Mouse (Mus musculus): Measurements from ENCODE around the gene Foxj2.

Gene Foxj2

DNA sequence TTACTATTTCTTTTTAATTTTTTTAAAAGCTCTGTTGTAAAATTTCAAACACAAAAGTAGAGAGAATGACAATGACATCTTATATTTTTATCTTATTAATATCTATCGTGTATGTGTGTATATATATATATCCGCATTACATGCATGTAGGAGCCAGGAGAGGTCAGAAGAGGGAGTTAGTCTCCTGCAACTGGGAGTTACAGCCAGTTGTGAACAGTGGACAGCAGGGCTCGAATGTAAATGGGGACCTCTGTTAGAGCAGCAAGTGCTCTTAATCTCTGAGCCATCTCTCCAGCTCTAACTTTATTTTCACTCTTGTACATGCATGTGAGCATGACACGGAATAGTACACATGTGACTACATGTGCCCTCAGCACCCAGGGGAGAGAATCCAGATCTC is 7.0 kb upstream of the Foxj2 start:
- DNase-seq (ENCODE audit: low spot score in 2 of 2): no peak

DNA sequence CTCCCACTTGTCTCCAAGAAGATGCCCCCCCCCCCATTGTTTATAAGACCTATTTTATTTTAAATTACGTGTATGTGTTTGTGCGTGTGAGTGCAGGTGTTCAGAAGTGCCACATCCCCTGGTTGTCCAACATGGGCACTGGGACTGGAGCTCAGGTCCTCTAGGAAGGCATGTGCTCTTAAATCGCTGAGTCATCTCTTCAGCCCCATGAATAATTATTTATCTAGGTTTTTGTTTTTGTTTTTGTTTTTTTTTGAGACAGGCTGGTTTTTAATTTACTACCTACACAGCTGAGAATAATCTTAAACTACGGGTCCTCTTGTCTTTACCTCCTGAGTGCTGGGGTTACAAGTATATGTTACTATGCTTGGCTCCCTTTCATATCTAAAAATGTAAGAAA is 6.1 kb upstream of the Foxj2 start:
- no peak for DNase-seq (ENCODE audit: low spot score in 2 of 2)

DNA sequence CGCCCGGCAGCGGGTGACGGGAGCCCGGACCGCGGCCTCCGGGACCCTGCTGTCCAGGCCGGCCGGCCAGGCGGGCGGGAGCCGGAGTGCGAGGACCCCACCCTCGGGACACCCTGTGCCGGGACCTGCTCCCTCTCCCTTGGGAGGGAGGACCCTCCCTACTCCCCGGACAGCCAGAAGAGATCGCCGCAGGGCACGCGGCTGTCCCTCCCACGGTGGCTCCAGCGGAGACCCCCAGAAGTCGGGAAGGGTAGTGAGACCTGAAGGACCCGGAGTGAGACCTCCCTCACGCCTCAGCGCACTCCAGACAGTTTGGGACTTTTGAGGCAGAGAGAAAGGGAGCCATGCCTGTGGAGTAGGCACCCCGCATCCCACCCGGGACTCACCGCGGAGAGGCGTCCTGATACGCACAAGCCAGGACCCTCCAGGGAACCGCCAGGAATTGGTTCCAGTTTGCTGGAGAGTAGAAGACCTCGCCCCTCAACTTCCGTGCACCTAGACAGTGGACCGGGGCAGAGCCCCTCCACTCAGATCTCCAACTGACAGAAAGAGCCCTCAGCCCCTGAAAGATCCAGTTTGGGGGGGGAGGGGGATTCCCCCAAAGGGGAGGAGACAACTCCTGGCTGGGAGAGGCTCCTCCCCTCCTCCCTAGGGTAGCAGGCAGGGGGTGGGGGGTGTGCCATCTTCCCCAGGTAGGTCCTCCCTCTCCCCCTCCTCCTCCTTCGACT is 521 bp downstream of the Foxj2 start:
- DNase-seq (ENCODE audit: low spot score in 2 of 2): peak in 1 of 2 experiments; percentile 33

DNA sequence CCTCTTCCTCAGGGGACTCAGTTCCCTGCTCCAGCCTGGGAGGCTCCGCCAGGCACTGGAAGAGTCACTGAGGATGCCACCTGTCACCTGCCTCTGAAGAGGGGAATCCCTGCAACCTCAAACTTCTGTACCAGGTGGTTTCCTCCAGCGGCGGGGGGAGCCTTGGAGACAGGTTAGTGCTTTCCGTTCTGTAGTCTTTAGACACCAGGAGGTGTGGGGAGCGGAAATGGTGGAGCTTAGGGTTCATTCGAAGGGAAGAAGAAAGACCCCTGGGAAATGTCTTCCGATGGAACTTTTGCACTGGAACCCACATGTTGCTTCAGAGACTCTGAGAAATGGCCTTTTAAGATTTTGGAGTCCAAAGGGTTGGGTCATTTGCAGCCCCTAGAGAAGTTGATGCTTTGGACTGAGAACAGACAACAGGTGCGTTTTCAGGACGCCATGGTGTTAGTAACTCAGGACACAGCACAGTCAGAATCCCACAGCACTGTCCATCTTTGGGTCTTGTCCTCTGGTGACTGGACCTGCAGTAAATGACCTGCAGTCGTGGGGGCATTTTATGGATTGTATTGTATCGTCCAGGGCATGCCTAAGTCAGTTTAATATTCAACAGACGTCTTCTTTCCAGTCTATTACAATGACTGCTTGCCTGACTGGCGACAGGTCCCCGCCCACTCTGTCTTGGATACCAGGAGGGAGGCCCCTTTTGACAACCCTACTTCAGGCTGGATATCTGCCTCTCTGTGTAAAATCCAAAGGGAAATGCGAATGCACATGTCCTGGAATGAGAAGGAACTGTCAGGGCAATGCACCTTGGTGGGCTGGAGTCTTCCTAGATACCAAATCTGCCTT is 1.3 kb downstream of the Foxj2 start:
- no peak for DNase-seq (ENCODE audit: low spot score in 2 of 2)

DNA sequence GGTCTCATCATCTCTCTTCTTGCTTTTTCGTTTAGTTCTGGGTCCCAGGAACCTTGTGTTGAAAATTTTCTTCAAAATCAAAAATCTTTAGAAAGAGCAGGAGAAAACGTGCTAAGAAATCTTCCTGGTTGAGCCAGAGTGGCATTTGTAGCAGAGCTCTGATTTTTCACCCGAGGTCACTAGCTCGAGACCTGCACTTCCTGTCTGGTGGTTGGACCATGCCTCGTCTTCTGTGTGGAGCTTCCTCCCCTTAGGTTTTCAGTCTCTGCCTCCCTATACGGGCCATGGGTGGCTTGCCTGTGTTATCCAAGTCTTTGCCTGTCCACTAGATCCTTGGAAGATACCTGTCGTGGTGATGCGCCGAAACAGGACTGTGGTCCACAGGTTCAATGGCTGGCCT is 2.1 kb downstream of the Foxj2 start:
- no peak for DNase-seq (ENCODE audit: low spot score in 2 of 2)

DNA sequence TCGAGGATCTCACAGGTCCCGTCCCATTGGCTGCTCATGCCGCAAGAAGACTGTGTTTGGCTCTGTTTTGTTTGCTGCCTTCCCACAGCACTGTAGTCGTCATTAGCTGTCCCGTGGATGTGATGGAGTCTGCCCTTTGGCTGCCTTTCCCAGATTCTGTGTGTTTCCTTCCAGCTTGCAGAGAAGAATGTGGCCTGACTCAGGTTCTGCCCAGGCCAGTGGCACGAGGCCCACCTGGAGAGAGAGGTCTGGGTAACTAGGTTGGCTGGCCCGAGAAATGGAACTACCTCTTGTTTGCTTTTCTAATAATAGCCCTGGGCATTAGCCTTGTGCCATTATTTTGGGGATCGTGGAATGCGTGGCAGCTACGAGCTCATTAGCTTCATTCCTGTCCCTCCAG is 4.4 kb downstream of the Foxj2 start:
- DNase-seq (ENCODE audit: low spot score in 2 of 2): no peak

DNA sequence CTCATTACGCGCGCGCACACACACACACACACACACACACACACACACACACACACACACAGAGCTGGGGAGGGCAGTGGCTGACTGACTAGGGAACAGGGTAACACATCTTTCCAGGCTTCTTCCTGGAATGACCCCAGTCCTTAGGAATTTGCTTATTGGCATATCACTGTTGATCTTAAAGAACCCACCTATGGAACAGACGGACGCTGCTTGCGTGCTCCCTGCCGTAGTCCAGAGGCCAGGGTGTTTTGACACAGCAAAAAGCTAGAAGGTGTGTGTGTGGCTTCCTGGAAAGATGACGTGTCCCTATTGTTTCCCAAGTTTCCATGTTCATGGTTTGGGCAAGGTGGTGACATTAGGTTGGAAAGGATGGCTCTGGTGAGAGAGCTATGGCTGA is 5.5 kb downstream of the Foxj2 start:
- DNase-seq (ENCODE audit: low spot score in 2 of 2): no peak

DNA sequence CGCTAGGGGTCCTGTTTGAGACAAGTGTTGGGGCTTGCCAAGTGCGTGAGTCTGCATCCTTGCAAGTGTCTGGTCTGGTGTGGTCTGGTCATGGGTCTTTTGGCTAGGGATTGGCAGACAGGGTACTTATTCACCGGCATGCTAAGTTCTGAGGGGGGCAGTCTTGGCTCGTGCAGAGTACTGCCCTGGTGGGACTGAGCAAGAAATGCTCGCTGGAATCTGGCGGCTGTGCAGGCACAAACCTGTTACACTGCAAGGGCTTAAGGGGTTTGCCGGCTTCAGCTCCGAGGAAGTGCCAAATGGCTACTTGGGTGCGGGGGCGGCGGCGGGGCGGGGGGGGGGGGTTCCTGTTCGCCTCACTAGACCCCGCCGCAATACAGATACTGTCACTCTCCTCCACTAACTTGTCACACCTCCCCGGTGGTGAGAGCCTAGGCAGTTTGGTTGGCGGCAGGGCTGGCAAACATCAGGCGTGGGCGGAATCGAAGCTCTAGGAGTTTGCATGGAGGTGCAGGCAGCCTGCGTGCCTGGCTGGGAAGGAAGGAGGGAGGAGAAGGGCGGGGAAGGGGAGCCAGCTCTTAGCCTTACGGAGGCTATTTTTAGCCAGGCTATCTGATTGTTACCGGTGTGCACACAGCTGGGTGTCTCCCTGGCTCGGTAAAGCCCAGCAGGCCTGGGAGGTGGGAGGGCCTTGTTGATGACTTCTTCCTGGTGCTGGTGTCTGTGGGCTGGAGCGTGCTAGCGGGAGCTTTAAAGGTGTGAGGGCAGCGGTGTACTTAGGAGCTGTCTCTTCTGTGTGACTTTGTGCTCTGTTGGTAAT is 6.4 kb downstream of the Foxj2 start:
- DNase-seq (ENCODE audit: low spot score in 2 of 2): peak; percentile 66 to 72

DNA sequence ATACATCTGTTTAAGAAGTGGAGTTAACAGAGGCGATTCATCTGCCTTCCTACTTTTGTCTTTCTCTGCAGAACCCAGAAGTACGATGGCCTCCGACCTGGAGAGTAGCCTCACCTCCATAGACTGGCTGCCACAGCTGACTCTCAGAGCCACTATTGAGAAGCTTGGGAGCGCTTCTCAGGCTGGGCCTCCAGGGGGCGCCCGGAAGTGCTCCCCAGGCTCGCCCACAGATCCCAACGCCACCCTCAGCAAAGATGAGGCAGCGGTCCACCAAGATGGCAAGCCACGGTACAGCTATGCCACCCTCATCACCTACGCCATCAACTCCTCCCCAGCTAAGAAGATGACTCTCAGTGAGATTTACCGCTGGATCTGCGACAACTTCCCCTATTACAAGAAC is 8.4 kb downstream of the Foxj2 start:
- no peak for DNase-seq (ENCODE audit: low spot score in 2 of 2)

DNA sequence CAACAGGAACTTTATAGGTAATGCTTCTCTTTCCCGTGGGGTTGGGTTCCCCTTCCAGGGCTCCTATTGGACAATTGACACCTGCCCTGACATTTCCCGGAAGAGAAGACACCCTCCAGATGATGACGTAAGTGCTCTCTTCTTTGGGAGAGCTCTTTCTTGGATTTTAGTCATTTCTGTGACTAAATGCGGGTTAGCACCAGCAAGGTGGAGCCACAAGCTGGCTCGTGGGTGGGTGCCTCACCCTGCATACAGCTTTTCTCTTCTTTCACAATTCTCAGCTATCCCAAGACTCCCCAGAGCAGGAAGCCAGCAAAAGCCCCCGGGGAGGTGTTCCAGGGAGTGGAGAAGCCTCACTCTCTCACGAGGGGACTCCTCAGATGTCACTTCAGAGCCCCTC is 13.2 kb downstream of the Foxj2 start:
- no peak for DNase-seq (ENCODE audit: low spot score in 2 of 2)

DNA sequence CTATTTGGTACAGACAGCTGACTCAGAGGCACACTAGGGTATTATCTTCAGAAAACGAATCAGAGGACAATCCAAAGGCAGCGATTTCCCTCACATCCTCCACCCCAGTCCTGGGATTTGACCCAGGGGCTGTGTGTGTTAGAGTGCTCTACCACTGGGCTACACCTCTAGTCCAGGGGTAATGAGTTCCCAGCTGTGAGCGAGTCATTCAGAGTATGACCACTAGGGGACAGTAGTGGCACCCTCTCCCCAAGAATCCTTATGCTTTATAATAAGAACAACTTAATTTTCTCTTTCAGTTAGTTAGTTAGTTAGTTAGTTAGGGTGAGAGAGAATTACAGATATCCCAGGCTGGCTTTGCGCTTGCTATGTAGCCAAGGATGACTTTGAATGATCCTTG is 14.7 kb downstream of the Foxj2 start:
- DNase-seq (ENCODE audit: low spot score in 2 of 2): no peak

DNA sequence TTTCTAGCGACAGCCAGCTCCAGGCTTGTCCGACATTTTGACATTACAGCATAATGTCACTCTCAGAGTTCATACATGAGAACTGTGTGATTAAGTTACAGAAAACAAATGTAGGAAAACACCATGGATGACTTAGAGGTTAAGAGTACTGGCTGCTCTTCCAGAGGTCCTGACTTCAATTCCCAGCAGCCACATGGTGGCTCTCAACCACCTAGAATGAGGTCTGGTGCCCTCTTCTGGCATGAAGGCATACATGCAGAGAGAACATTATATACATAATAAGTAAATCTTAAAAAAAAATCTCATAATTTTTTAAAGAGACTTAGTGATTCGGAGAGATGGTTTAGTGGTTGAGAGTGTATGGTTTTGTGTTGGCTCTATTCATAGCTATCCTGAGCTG is 17.3 kb downstream of the Foxj2 start:
- no peak for DNase-seq (ENCODE audit: low spot score in 2 of 2)

DNA sequence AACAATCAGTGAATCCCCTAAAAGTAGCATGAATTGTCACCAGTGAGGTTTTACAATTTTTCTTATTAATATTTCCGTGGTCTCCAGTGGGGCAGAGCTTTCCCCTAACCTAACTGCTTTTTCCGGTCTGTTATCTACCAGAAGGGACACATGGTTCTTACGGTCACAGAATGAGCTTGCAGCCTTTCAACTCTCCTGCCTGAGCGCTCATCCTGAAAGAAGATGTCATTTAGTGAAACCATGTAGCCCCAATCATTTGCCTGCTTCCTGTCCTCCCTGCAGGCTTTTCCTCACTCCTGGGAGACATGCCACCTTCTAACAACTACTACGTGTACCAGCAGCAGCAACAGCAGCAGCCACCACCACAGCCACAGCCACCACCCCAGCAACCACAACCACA is 17.8 kb downstream of the Foxj2 start:
- DNase-seq (ENCODE audit: low spot score in 2 of 2): no peak

DNA sequence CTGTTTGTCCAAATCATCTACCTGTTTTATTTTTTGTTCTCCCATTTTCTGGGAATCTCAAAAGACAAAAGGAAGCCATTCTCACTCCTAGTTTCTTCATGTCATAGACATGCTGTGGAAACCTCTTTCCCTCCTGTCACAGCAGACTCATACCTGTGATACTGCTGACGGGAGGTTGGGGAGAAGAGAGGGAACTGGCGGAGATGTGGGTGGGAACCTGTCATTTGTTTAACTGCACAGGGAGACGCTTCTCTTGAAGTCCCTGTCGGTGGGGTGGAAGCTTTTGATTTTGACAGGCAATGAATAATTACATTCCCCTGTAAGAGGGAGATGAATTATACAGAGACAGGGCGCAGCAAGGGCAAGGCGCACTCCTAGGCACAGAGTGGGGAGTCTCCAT is 24.0 kb downstream of the Foxj2 start:
- DNase-seq (ENCODE audit: low spot score in 2 of 2): no peak

DNA sequence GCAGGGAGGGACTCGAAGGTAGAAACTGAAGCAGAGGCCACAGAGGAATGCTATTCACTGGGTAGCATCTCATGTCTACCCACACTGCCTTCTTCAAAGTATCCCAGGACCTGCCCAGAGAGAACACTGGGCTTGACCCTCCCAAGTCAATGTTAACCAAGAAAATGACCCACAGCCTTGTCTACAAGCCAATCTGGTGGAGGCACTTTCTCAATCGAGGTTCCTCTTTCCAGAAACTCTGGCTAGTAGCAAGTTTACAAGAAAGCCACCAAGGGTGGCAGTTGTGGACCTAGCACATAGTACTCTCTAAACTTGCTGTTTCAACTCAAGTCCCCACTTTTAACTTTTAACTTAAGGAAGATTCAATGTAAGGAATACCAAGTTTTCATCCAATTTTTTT is 33.0 kb downstream of the Foxj2 start:
- no peak for DNase-seq (ENCODE audit: low spot score in 2 of 2)

DNA sequence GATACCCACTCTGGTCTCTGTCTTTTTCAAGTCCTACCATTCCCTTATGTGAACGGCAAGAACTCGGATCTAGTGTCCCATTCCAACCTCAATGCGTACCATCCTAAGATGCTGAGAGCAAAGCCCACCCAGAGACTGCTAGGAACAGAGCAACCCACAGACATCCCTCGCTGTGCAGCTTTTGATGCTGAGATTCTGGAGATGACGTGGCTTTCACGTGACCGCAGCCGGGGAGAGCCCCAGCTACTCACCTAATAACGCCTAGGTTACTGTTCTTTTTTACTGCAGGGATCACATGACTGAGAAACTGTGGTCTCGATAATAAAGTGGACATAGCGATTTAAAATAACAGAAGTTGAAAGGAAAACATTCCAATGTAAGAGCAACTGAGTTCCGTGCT is 34.8 kb downstream of the Foxj2 start:
- DNase-seq (ENCODE audit: low spot score in 2 of 2): no peak

DNA sequence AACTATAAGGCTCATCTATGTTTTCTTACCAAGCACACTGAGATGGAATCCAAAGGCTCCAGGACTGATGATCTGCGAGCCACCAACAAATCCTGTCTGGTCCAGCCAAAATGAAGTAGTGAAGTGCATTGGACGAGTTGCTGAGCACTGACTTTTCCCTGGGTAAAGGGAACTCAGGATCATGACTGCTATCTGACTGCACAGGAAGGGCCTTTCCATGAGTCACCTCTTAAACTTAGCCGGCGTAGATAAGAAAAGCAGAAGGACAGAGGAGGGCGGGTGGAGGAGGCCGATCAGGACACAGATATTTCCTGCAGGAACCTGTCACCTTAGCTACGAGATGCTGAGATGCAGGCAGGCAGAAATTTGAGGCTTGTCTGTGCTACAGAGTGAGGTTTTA is 36.2 kb downstream of the Foxj2 start, which contains the start of gene C3ar1:
Gene C3ar1 (minus strand): TSS at position 207 of the 400 bp plus-strand sequence.
- DNase-seq (ENCODE audit: low spot score in 2 of 2): no peak

DNA sequence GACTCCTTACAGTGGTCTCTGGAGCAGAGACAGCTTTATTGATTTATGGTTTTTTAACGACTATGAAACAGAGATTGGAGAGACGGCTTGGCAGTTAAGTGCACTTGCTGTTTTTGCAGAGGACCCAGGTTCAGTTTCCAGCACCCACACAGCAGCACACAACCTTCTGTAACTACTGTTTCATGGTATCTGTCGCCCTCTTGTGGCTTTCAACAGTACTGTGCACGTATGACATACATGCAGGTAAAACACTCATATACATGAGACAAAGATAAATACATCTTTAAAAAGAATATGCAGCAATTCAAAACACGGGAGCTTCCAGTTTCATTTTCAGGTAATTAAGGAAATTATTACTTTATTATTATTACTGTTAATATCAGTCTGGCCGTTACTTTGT is 42.7 kb downstream of the Foxj2 start:
- DNase-seq (ENCODE audit: low spot score in 2 of 2): no peak

DNA sequence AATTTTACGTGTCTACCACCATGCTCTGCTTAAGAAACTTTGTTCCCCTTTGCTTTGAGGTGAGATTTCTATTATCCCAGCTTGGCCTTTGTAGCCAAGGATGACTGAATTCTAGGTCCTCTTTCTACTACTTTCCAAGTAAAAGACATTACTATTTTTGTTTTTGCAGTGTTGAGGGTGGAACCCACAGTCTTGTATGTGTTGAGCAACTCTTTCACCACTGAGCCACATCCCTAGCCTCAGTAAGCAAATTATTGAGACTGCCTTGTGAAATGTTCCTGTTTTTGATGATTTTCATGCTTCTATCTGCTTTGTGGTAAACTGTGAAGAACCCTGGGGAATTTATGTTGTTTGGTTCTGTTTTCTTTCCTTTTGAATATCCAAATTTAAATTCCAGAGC is 43.2 kb downstream of the Foxj2 start:
- no peak for DNase-seq (ENCODE audit: low spot score in 2 of 2)

DNA sequence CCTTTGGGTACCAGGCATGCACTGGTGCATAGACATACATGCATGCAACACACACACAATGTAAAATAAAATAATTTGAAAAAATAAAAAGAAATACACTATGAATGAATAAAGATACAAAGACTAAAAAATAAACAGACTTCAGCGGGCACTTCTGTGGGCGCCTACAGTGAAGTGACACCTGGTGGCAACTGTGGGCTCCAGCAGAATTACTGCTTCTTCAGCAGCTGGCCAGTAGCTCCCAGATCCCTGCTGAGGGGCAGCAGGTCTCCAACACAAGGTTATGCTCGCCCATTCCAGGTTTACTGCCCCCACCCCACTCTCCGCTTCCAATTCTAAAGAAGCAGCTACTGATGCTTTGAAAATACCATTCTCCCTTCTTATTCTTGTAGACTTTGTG is 48.2 kb downstream of the Foxj2 start:
- no peak for DNase-seq (ENCODE audit: low spot score in 2 of 2)

DNA sequence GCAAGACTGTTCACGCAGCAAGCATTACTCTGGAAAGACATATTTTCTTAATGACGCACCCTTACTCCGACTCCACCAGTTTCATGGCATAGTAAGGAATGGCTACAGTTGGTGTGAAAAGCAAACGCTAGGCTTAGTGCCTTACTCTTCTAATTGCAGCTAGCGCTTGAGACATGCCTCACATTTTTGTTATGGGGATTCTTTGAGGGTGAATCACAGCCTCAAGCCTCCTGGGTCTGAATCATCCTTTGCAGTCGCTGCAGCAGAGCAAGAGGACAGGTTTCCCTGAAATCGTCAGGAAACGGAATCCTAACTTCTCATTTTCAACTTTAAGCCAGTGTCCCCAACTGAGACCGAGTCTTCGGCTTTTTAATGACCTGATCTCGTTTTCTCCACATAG is 50.1 kb downstream of the Foxj2 start:
- no peak for DNase-seq (ENCODE audit: low spot score in 2 of 2)

DNA sequence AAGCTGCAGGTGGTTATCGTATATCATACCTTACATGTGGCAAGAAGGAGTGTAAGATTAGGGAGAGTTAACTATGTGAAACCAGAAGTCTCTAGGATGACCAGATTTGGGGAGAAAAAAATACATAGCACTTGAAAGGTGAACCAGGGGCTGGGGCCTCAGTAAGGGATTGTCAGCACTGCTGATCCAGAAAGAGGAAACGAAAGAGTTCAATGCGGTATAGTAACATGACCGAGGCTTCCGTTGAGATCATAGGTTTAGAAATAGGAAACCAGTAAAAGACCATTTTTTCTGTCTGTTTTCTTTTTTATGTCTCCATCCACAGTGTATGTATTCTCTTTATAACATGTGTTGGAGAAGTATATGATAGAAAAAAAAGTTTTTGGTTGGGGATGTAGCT is 53.1 kb downstream of the Foxj2 start:
- DNase-seq (ENCODE audit: low spot score in 2 of 2): no peak
